Mouse (Mus musculus) adrenal gland, adult 18-20 months (tissue): ENCODE results near the gene Ncmap. TPM values are rescaled to one million over a fixed set of nuclear protein-coding genes. Genes with fewer than 3 reads are reported as not detected.

Experiments
- DNase-seq, 2 experiments: peaks; one replicate each; pipeline ENCODE4 v3.0.0; 2021 to 2022; ENCODE audit warnings: low spot score in 2 of 2
- long read RNA-seq, 2 experiments: library from polyadenylated mRNA; stranded (forward); transcript quantifications; one replicate each; pipeline ENCODE4 v2.0.0; 2021
- total RNA-seq, 2 experiments: library from RNA; stranded (reverse); gene quantifications; 1 replicate in 1 of 2; 2 replicates in 1 of 2; pipeline ENCODE4 v1.2.3; 2021

Gene Ncmap
- under 1 TPM in 1 of 2 experiments, not detected in 1; 0.26 TPM for total RNA-seq
- long read RNA-seq, experiment 1: 0 reads
- long read RNA-seq, experiment 2, partial matches to known transcripts: 0 of 3 reads
- long read RNA-seq, experiment 2, other reads (novel, unspliced or antisense): 3 of 3 reads

GRCm38 (mm10) chr4:135397991-135398390, at the start of gene Ncmap:
TSS of gene Ncmap (minus strand) at chr4:135398227.
- DNase-seq: no peak

GRCm38 (mm10) chr4:135442473-135442872, 44.4 kb upstream of the Ncmap start:
- DNase-seq: no peak

GRCm38 (mm10) chr4:135439904-135440522, 42.0 kb upstream of the Ncmap start:
- DNase-seq: no peak

GRCm38 (mm10) chr4:135439188-135439647, 41.2 kb upstream of the Ncmap start:
- peak in 1 of 2 experiments; percentile 35 for DNase-seq

GRCm38 (mm10) chr4:135437924-135438323, 39.9 kb upstream of the Ncmap start:
- DNase-seq: no peak

- DNase-seq: no peak
These were observed 38.3 kb upstream of the Ncmap start for GRCm38 (mm10) chr4:135436291-135436690.

- no peak for DNase-seq
These were observed 36.4 kb upstream of the Ncmap start for GRCm38 (mm10) chr4:135434395-135434789.

- peak; percentile 75 to 79 for DNase-seq
These were observed 35.7 kb upstream of the Ncmap start, which contains the start of gene Rcan3 for GRCm38 (mm10) chr4:135433443-135434394. TSS of gene Rcan3 (minus strand) at chr4:135433853.

- peak in 1 of 2 experiments; percentile 17 for DNase-seq
These were observed 35.0 kb upstream of the Ncmap start for GRCm38 (mm10) chr4:135433086-135433442.

- no peak for DNase-seq
These were observed 32.1 kb upstream of the Ncmap start for GRCm38 (mm10) chr4:135429990-135430760.

GRCm38 (mm10) chr4:135429383-135429782, 31.4 kb upstream of the Ncmap start:
- no peak for DNase-seq

- no peak for DNase-seq
These were observed 28.6 kb upstream of the Ncmap start for GRCm38 (mm10) chr4:135426587-135426986.

- no peak for DNase-seq
These were observed 27.6 kb upstream of the Ncmap start for GRCm38 (mm10) chr4:135425625-135426024.

- DNase-seq: no peak
These were observed 22.9 kb upstream of the Ncmap start for GRCm38 (mm10) chr4:135420961-135421360.

GRCm38 (mm10) chr4:135420416-135420815, 22.4 kb upstream of the Ncmap start:
- DNase-seq: no peak

GRCm38 (mm10) chr4:135419996-135420395, 22.0 kb upstream of the Ncmap start:
- no peak for DNase-seq

- no peak for DNase-seq
These were observed 18.3 kb upstream of the Ncmap start for GRCm38 (mm10) chr4:135416367-135416766.

- no peak for DNase-seq
These were observed 15.5 kb upstream of the Ncmap start for GRCm38 (mm10) chr4:135413491-135413890.

GRCm38 (mm10) chr4:135411633-135412032, 13.6 kb upstream of the Ncmap start:
- DNase-seq: peak; percentile 64 to 73

- no peak for DNase-seq
These were observed 8.2 kb upstream of the Ncmap start for GRCm38 (mm10) chr4:135406180-135406579.

- no peak for DNase-seq
These were observed 6.9 kb upstream of the Ncmap start for GRCm38 (mm10) chr4:135404916-135405315.
